Mouse (Mus musculus) lung, postnatal 25 days (tissue): ENCODE measurements at regions not wholly inside any gene's neighbourhood (a gene's known extent, or its start where the extent isn't known, plus 50 kb on each side); places are given as distances from the start of the nearest gene placed in this dataset.

Experiments used
- DNase-seq: peaks from one replicate; pipeline ENCODE4 v3.0.0; 2022; ENCODE audit warnings: low spot score

- no peak for DNase-seq
These were observed 56.6 kb upstream of the Ank start for GRCm38 (mm10) chr15:27409856-27410255.

GRCm38 (mm10) chr15:27412304-27412703 lies 54.2 kb upstream of the Ank start:
- no peak for DNase-seq

GRCm38 (mm10) chr15:27412761-27413160 lies 53.7 kb upstream of the Ank start:
- DNase-seq = no peak

GRCm38 (mm10) chr15:27413486-27413885 lies 53.0 kb upstream of the Ank start:
- DNase-seq = no peak

GRCm38 (mm10) chr15:27414819-27415218 lies 51.7 kb upstream of the Ank start:
- DNase-seq = no peak
